Mouse (Mus musculus): ENCODE measurements at regions not wholly inside any gene's neighbourhood (a gene's known extent, or its start where the extent isn't known, plus 50 kb on each side); places are given as distances from the start of the nearest gene placed in this dataset.

- DNase-seq (ENCODE audit: low spot score) (no peak), ATAC-seq (ENCODE audit: low FRiP score, low read depth) (0 out of 2 replicates have a peak, but pooled peaks have one; percentile 50)
- Histone ChIP-seq H3K4me1 (ENCODE audit: control insufficient read depth, insufficient read depth, low read length) (no peaks in the 10 kb centered on the region), H3K27ac (replicated peaks; ENCODE audit: low read depth, low read length) (no peak overlapping the region), H3K4me3 (replicated peaks; ENCODE audit: low read length) (no peak overlapping the region), H3K36me3 (ENCODE audit: control insufficient read depth, insufficient read depth, low read length) (no peaks in the 10 kb centered on the region), H3K9ac (ENCODE audit: low read depth, low read length, severe bottlenecking) (no peak overlapping the region), H3K27me3 (ENCODE audit: control insufficient read depth, insufficient read depth, low read length) (no peaks in the 10 kb centered on the region), H3K9me3 (ENCODE audit: control insufficient read depth, low read length) (no peaks in the 10 kb centered on the region), H3K4me2 (replicated peaks; ENCODE audit: low read depth, low read length, severe bottlenecking) (no peak overlapping the region)
- no peak for TF ChIP-seq POLR2A (IDR thresholded peaks at IDR 0.05; ENCODE audit: borderline replicate concordance, extremely low read depth, insufficient read depth, insufficient read length)
- WGBS, result 75% methylated on average over 4 of the region's 4 CpGs
These were observed 261.5 kb downstream of the Cdh26 start for GRCm38 (mm10) chr2:178691865-178692228.

- DNase-seq (ENCODE audit: low spot score), result no peak
- ATAC-seq (ENCODE audit: low FRiP score, low read depth), result no peak
- no peak overlapping the region for H3K9ac ChIP-seq (ENCODE audit: low read depth, low read length, severe bottlenecking)
- no peaks in the 10 kb centered on the region for H3K9me3 ChIP-seq (ENCODE audit: control insufficient read depth, low read length)
- H3K36me3 ChIP-seq (ENCODE audit: control insufficient read depth, insufficient read depth, low read length), result no peaks in the 10 kb centered on the region
- no peak overlapping the region for H3K4me3 ChIP-seq (replicated peaks; ENCODE audit: low read length)
- no peak for TF ChIP-seq POLR2A (IDR thresholded peaks at IDR 0.05; ENCODE audit: borderline replicate concordance, extremely low read depth, insufficient read depth, insufficient read length)
- H3K27ac ChIP-seq (replicated peaks; ENCODE audit: low read depth, low read length), result no peak overlapping the region
- 83% methylated on average over 3 of the region's 3 CpGs for WGBS
- no peaks in the 10 kb centered on the region for H3K27me3 ChIP-seq (ENCODE audit: control insufficient read depth, insufficient read depth, low read length)
- H3K4me2 ChIP-seq (replicated peaks; ENCODE audit: low read depth, low read length, severe bottlenecking), result no peak overlapping the region
- H3K4me1 ChIP-seq (ENCODE audit: control insufficient read depth, insufficient read depth, low read length), result no peaks in the 10 kb centered on the region
These were observed 261.9 kb downstream of the Cdh26 start for GRCm38 (mm10) chr2:178692231-178692630.

DNA sequence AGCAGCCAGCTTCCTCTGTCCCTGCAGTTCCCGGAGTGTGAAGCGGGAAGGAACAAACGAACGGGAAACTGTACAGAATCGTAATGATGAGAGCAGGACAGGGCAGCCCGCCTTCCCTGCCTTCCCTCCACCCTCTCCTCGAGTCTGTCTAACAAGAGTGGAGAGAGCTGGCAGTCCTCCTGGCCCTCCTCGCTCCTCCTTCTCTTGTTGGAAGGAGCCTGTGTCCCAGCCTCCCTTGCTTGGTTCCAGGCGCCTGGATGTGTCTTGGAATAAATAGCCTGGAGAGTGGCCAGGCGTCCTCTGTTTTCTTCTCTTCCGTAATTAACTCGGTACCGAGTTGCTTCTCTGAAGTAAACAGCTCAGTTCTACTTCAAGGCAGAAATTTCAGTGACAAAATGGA is 268.3 kb downstream of the Cdh26 start:
- no peaks in the 10 kb centered on the region for H3K4me1 ChIP-seq (ENCODE audit: control insufficient read depth, insufficient read depth, low read length)
- H3K4me2 ChIP-seq (replicated peaks; ENCODE audit: low read depth, low read length, severe bottlenecking), result no peak overlapping the region
- no peaks in the 10 kb centered on the region for H3K9me3 ChIP-seq (ENCODE audit: control insufficient read depth, low read length)
- TF ChIP-seq POLR2A (IDR thresholded peaks at IDR 0.05; ENCODE audit: borderline replicate concordance, extremely low read depth, insufficient read depth, insufficient read length), result no peak
- DNase-seq (ENCODE audit: low spot score), result no peak
- H3K9ac ChIP-seq (ENCODE audit: low read depth, low read length, severe bottlenecking), result no peak overlapping the region
- no peaks in the 10 kb centered on the region for H3K36me3 ChIP-seq (ENCODE audit: control insufficient read depth, insufficient read depth, low read length)
- H3K4me3 ChIP-seq (replicated peaks; ENCODE audit: low read length), result no peak overlapping the region
- WGBS, result 47% methylated on average over 13 of the region's 13 CpGs
- ATAC-seq (ENCODE audit: low FRiP score, low read depth), result no peak; the same call in 1 of the 2 replicates
- no peaks in the 10 kb centered on the region for H3K27me3 ChIP-seq (ENCODE audit: control insufficient read depth, insufficient read depth, low read length)
- H3K27ac ChIP-seq (replicated peaks; ENCODE audit: low read depth, low read length), result no peak overlapping the region

GRCm38 (mm10) chr2:178700825-178701224 is 270.5 kb downstream of the Cdh26 start:
- H3K9me3 ChIP-seq (ENCODE audit: control insufficient read depth, low read length), result no peaks in the 10 kb centered on the region
- no peaks in the 10 kb centered on the region for H3K4me1 ChIP-seq (ENCODE audit: control insufficient read depth, insufficient read depth, low read length)
- no peak for ATAC-seq (ENCODE audit: low FRiP score, low read depth)
- H3K4me3 ChIP-seq (replicated peaks; ENCODE audit: low read length), result no peak overlapping the region
- DNase-seq (ENCODE audit: low spot score), result no peak
- no peaks in the 10 kb centered on the region for H3K27me3 ChIP-seq (ENCODE audit: control insufficient read depth, insufficient read depth, low read length)
- no peak overlapping the region for H3K9ac ChIP-seq (ENCODE audit: low read depth, low read length, severe bottlenecking)
- WGBS, result 37% methylated on average over 3 of the region's 3 CpGs
- no peaks in the 10 kb centered on the region for H3K36me3 ChIP-seq (ENCODE audit: control insufficient read depth, insufficient read depth, low read length)
- TF ChIP-seq POLR2A (IDR thresholded peaks at IDR 0.05; ENCODE audit: borderline replicate concordance, extremely low read depth, insufficient read depth, insufficient read length), result no peak
- H3K4me2 ChIP-seq (replicated peaks; ENCODE audit: low read depth, low read length, severe bottlenecking), result no peak overlapping the region
- no peak overlapping the region for H3K27ac ChIP-seq (replicated peaks; ENCODE audit: low read depth, low read length)

- no peak overlapping the region for H3K27ac ChIP-seq (replicated peaks; ENCODE audit: low read depth, low read length)
- H3K4me3 ChIP-seq (replicated peaks; ENCODE audit: low read length), result no peak overlapping the region
- 84% methylated on average over 3 of the region's 3 CpGs for WGBS
- H3K36me3 ChIP-seq (ENCODE audit: control insufficient read depth, insufficient read depth, low read length), result no peaks in the 10 kb centered on the region
- no peak for TF ChIP-seq POLR2A (IDR thresholded peaks at IDR 0.05; ENCODE audit: borderline replicate concordance, extremely low read depth, insufficient read depth, insufficient read length)
- no peak overlapping the region for H3K4me2 ChIP-seq (replicated peaks; ENCODE audit: low read depth, low read length, severe bottlenecking)
- no peak overlapping the region for H3K9ac ChIP-seq (ENCODE audit: low read depth, low read length, severe bottlenecking)
- H3K4me1 ChIP-seq (ENCODE audit: control insufficient read depth, insufficient read depth, low read length), result no peaks in the 10 kb centered on the region
- DNase-seq (ENCODE audit: low spot score) (no peak), ATAC-seq (ENCODE audit: low FRiP score, low read depth) (no peak)
- no peaks in the 10 kb centered on the region for H3K9me3 ChIP-seq (ENCODE audit: control insufficient read depth, low read length)
- no peaks in the 10 kb centered on the region for H3K27me3 ChIP-seq (ENCODE audit: control insufficient read depth, insufficient read depth, low read length)
These were observed 274.2 kb downstream of the Cdh26 start for GRCm38 (mm10) chr2:178704510-178704909.

GRCm38 (mm10) chr2:178708649-178709048 is 278.3 kb downstream of the Cdh26 start:
- ATAC-seq (ENCODE audit: low FRiP score, low read depth), result no peak

More at GRCm38 (mm10) chr2:178708649-178709048, 278.3 kb downstream of the Cdh26 start:
- WGBS, result 81% methylated on average over 2 of the region's 2 CpGs
- Histone ChIP-seq H3K4me3 (replicated peaks; ENCODE audit: low read length) (no peak overlapping the region), H3K36me3 (ENCODE audit: control insufficient read depth, insufficient read depth, low read length) (no peaks in the 10 kb centered on the region), H3K9ac (ENCODE audit: low read depth, low read length, severe bottlenecking) (no peak overlapping the region), H3K4me1 (ENCODE audit: control insufficient read depth, insufficient read depth, low read length) (no peaks in the 10 kb centered on the region), H3K9me3 (ENCODE audit: control insufficient read depth, low read length) (no peaks in the 10 kb centered on the region), H3K27me3 (ENCODE audit: control insufficient read depth, insufficient read depth, low read length) (no peaks in the 10 kb centered on the region), H3K27ac (replicated peaks; ENCODE audit: low read depth, low read length) (no peak overlapping the region), H3K4me2 (replicated peaks; ENCODE audit: low read depth, low read length, severe bottlenecking) (no peak overlapping the region)
- no peak for DNase-seq (ENCODE audit: low spot score)
- TF ChIP-seq POLR2A (IDR thresholded peaks at IDR 0.05; ENCODE audit: borderline replicate concordance, extremely low read depth, insufficient read depth, insufficient read length), result no peak

Measured in limb, embryonic 14.5 days (tissue).